22 mouse cellular contexts compared by ENCODE assay signal in genomic region chr2:178120651-178121374, GRCm38 (mm10). TPM values are rescaled to one million over a fixed set of nuclear protein-coding genes. Genes with fewer than 3 reads are reported as not detected.
DNase-seq lines count a peak whose midpoint lies in the region; ATAC-seq and TF ChIP-seq lines count a peak whose summit lies in the region.
"Had no signal": no experiment of that assay in that cellular context is flagged by ENCODE, and none has a peak within 500 bp of the region (broad histone marks: within the 10 kb centered on the region; RNA-seq: fewer than 3 reads in every experiment).

No protein-coding gene starts in this region.

- H3K27me3 ChIP-seq in midbrain, postnatal 0 days (ENCODE audit: insufficient read depth, low read length), result peaks cover 10% of the 10 kb centered on the region
- H3K27me3 ChIP-seq in midbrain, embryonic 15.5 days (replicated peaks), result peaks cover 9% of the 10 kb centered on the region
- peaks cover 50% of the 10 kb centered on the region for H3K27me3 ChIP-seq in embryonic facial prominence, embryonic 10.5 days (replicated peaks; ENCODE audit: low read depth, poor library complexity, severe bottlenecking)

- 89% methylated on average over 8 of the region's 8 CpGs for WGBS in midbrain, postnatal 0 days
- 90% methylated on average over 8 of the region's 8 CpGs for WGBS in midbrain, embryonic 15.5 days
- 87% methylated on average over 8 of the region's 8 CpGs for WGBS in embryonic facial prominence, embryonic 10.5 days

- H3K36me3 ChIP-seq in midbrain, postnatal 0 days (ENCODE audit: insufficient read depth, low read length), result no peaks in the 10 kb centered on the region
- no peaks in the 10 kb centered on the region for H3K36me3 ChIP-seq in midbrain, embryonic 15.5 days (replicated peaks)
- H3K36me3 ChIP-seq in embryonic facial prominence, embryonic 10.5 days (replicated peaks), result no peaks in the 10 kb centered on the region
- H3K36me3 ChIP-seq: heart, embryonic 15.5 days; hindbrain, embryonic 13.5 days; kidney, embryonic 15.5 days; limb, embryonic 13.5 days had no signal

- H3K9me3 ChIP-seq in midbrain, postnatal 0 days (ENCODE audit: low read length), result no peaks in the 10 kb centered on the region
- H3K9me3 ChIP-seq in midbrain, embryonic 15.5 days, result no peaks in the 10 kb centered on the region
- H3K9me3 ChIP-seq in embryonic facial prominence, embryonic 10.5 days, result no peaks in the 10 kb centered on the region
- H3K9me3 ChIP-seq: heart, embryonic 15.5 days; hindbrain, embryonic 13.5 days; kidney, embryonic 15.5 days; limb, embryonic 13.5 days had no signal

- peak; percentile 76 for DNase-seq in heart, adult 11 months
- no peak for DNase-seq in heart, postnatal 10 days
- DNase-seq in midbrain, postnatal 0 days (ENCODE audit: low spot score), result no peak
- DNase-seq in cerebellum, adult 8-10 months, result peak; percentile 64
- DNase-seq in embryonic facial prominence, embryonic 10.5 days (ENCODE audit: low spot score), result no peak
- DNase-seq in spleen, postnatal 4 days (ENCODE audit: low spot score in 2 of 2), result no peak
- DNase-seq in left cerebral cortex, postnatal 14 days (ENCODE audit: low spot score in 2 of 2), result no peak
- DNase-seq: adrenal gland, postnatal 14 days; embryo, embryonic 11 days; forebrain, postnatal 0 days; retina, postnatal 1 day had no signal

- intact Hi-C loops in heart, postnatal 10 days (cut with DNase I), result no loop called here
- intact Hi-C loops in left cerebral cortex, postnatal 14 days (cut with DNase I), result no loop called here

- ATAC-seq in midbrain, postnatal 0 days (ENCODE audit: low FRiP score), result no peak
- no peak for ATAC-seq in midbrain, embryonic 15.5 days (replicated peaks)
- ATAC-seq: activated CD4-positive, CD25-positive, alpha-beta regulatory T cell, adult 4 months; forebrain, postnatal 0 days; intestine, embryonic 16.5 days; Patski had no signal

- H3K9ac ChIP-seq in midbrain, postnatal 0 days (replicated peaks; ENCODE audit: low read length, poor library complexity, severe bottlenecking), result 0 out of 2 replicates have a peak overlapping the region, but pooled peaks have one; percentile 8
- H3K9ac ChIP-seq in midbrain, embryonic 15.5 days, result no peak overlapping the region
- H3K9ac ChIP-seq: forebrain, postnatal 0 days; heart, embryonic 15.5 days; hindbrain, embryonic 13.5 days; kidney, embryonic 15.5 days; limb, embryonic 13.5 days had no signal

- no peak overlapping the region for H3K4me2 ChIP-seq in midbrain, postnatal 0 days (ENCODE audit: low read depth, low read length, poor library complexity, severe bottlenecking)
- H3K4me2 ChIP-seq in midbrain, embryonic 15.5 days, result no peak overlapping the region
- H3K4me2 ChIP-seq: heart, embryonic 15.5 days; hindbrain, embryonic 13.5 days; limb, embryonic 13.5 days had no signal

- no peak overlapping the region for H3K4me3 ChIP-seq in midbrain, postnatal 0 days (ENCODE audit: low read depth, low read length)
- H3K4me3 ChIP-seq in midbrain, embryonic 15.5 days, result no peak overlapping the region
- H3K4me3 ChIP-seq in embryonic facial prominence, embryonic 10.5 days, result no peak overlapping the region
- H3K4me3 ChIP-seq: heart, embryonic 15.5 days; hindbrain, embryonic 13.5 days; kidney, embryonic 15.5 days; limb, embryonic 13.5 days; myocyte had no signal

- H3K4me1 ChIP-seq in midbrain, postnatal 0 days (ENCODE audit: insufficient read depth, low read length), result 0 out of 2 replicates have a peak, but pooled peaks cover 3% of the 10 kb centered on the region
- peaks cover 14% of the 10 kb centered on the region for H3K4me1 ChIP-seq in midbrain, embryonic 15.5 days
- peaks cover 64% of the 10 kb centered on the region for H3K4me1 ChIP-seq in embryonic facial prominence, embryonic 10.5 days

- no peak for TF ChIP-seq CTCF in midbrain, postnatal 0 days (IDR thresholded peaks at IDR 0.05)

- no peak overlapping the region for H3K27ac ChIP-seq in midbrain, postnatal 0 days (ENCODE audit: low read depth, low read length)
- H3K27ac ChIP-seq in midbrain, embryonic 15.5 days, result no peak overlapping the region
- peak overlapping the region; percentile 65; the same call in 1 of the 2 replicates for H3K27ac ChIP-seq in embryonic facial prominence, embryonic 10.5 days (replicated peaks)
- H3K27ac ChIP-seq: heart, embryonic 15.5 days; hindbrain, embryonic 13.5 days; kidney, embryonic 15.5 days; limb, embryonic 13.5 days had no signal

RNA-seq across cellular contexts. Expression of gene Phactr3, which starts 2.0 kb away (rescaled TPM):
- total RNA-seq in heart, postnatal 10 days (2021), result 1 to 10 TPM; 1.9 TPM
- total RNA-seq in midbrain, postnatal 0 days (2014; rRNA removed), result 105 and 130 TPM in 2 replicates
- 94.2 and 96.5 TPM in 2 replicates for polyA plus RNA-seq in midbrain, postnatal 0 days (2015; fragmentation: Nextera tagmentation; extraction: Ambion mirVana)
- 66.3 and 67.1 TPM in 2 replicates for polyA plus RNA-seq in midbrain, embryonic 15.5 days (2015; fragmentation: Nextera tagmentation; extraction: Ambion mirVana)
- polyA plus RNA-seq in embryonic facial prominence, embryonic 10.5 days (2016; fragmentation: Nextera tagmentation; extraction: Ambion mirVana), result 3.8 and 4.6 TPM in 2 replicates
- 100 to 1,000 TPM; 144 to 146 TPM for total RNA-seq in left cerebral cortex, postnatal 14 days (2021)
- total RNA-seq: granulocyte monocyte progenitor cell, adult 5-6 weeks had no signal
- polyA plus RNA-seq: C2C12, myocyte, Patski had no signal

RNA-seq across cellular contexts. Expression of gene Zfp931, which starts 42.5 kb away (rescaled TPM):
- 1 to 10 TPM; 9.6 to 9.7 TPM for total RNA-seq in heart, postnatal 10 days (2021)
- 17.4 and 17.5 TPM in 2 replicates for total RNA-seq in midbrain, postnatal 0 days (2014; rRNA removed)
- polyA plus RNA-seq in midbrain, postnatal 0 days (2015; fragmentation: Nextera tagmentation; extraction: Ambion mirVana), result 12.9 and 14.8 TPM in 2 replicates
- polyA plus RNA-seq in midbrain, embryonic 15.5 days (2015; fragmentation: Nextera tagmentation; extraction: Ambion mirVana), result 15.0 TPM in 2 replicates
- 16.5 and 17.7 TPM in 2 replicates for polyA plus RNA-seq in embryonic facial prominence, embryonic 10.5 days (2016; fragmentation: Nextera tagmentation; extraction: Ambion mirVana)
- 10 to 100 TPM; 19.6 to 20.2 TPM for total RNA-seq in left cerebral cortex, postnatal 14 days (2021)

Comparison
In these comparisons a context has a peak if more than half of its experiments do, and no peak if none do; other contexts are left out.
1. DNase-seq: peak in heart, adult 11 months (single experiment) and cerebellum, adult 8-10 months (single experiment); none in heart, postnatal 10 days (0 of 2), midbrain, postnatal 0 days (single experiment), embryonic facial prominence, embryonic 10.5 days (single experiment), spleen, postnatal 4 days (0 of 2) and left cerebral cortex, postnatal 14 days (0 of 2).
2. RNA of gene Phactr3, which starts 2.0 kb away (total RNA-seq): 144 to 146 TPM in left cerebral cortex, postnatal 14 days and 105 to 130 TPM in midbrain, postnatal 0 days; 1.9 TPM in heart, postnatal 10 days; every median in the first group is over 10 times any median in the second.